Mouse (Mus musculus) fibroblast of lung, adult 2 months (primary cell): ENCODE data around the gene Slc38a5.
"Not testable (repeated sequence)": the region's sequence is repeated elsewhere in the genome, so short reads cannot be mapped to it uniquely, and the experiment has no call there.

ENCODE experiments used
- DNase-seq: peaks from one replicate; pipeline ENCODE4 v3.0.0-alpha.2; 2011; ENCODE audit warnings: low read depth

Gene Slc38a5

DNA sequence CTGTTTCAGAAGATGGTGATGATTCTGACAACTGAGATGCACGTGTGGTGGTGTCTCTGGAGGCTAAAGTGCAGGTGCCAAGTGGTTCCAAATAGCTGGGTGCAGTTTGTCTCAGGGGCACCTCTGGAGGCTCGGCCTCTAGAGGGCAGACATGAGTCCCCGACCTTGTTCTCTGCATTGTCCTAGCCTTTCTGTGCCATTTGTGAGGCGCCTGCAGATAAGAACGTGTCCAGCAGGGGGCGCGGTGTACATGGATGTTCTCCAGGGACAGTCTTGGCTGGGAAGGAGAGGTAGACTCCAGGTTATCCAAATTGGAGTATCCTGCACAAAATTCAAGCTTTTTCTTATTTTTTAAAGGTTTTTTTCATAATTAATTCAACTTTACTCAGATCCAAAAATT lies 44.0 kb downstream of the Slc38a5 start:
- DNase-seq: not testable (repeated sequence)

DNA sequence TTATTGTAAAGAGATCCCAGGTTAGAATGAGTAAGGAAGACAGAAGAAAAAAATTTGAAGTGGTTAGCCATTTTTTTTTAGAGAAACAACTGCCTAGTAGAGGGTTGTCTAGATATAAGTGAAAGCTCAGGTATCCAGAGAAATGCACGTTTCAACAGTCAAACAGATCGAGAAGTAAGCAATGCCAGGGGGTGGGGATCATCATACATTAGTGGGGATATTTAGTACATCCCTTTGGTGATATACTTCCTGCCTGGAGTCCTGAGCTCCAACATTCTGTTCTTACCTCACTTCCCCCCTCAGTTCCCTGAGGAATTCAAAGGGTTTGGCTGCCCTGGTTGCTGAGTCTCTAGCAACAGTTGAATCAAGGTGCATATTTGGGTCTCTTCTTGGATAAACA lies 56.2 kb downstream of the Slc38a5 start, which contains the start of gene Ssxb10:
Gene Ssxb10, plus strand, starts transcription at position 301 of the 400 bp plus-strand sequence.
- DNase-seq: no peak
